Mouse (Mus musculus): ENCODE data around the gene Pla2r1.

GRCm38 (mm10) chr2:60430315-60431021 lies 122.6 kb downstream of the Pla2r1 start:
- TF ChIP-seq CTCF (IDR thresholded peaks at IDR 0.05; ENCODE audit: control insufficient read depth, insufficient read depth, low read length) (no peak), POLR2A (IDR thresholded peaks at IDR 0.05; ENCODE audit: borderline replicate concordance, control insufficient read depth, low read depth, low read length) (no peak)

Measured in bone marrow, adult 2 months (tissue).